Mouse (Mus musculus) neural tube, embryonic 15.5 days (tissue): ENCODE data around the gene Adamts14. TPM values are rescaled to one million over a fixed set of nuclear protein-coding genes. Genes with fewer than 3 reads are reported as not detected.

Source experiments
- ATAC-seq: fragments of 200-750 bp; cut with Nextera tagmentation; 2 replicates; pipeline ENCODE4 v1.8.0; 2017; ENCODE audit warnings: mild to moderate bottlenecking, moderate TSS enrichment, moderate library complexity; ENCODE audit not compliant: low FRiP score
- H3K27ac ChIP-seq: fragments of 300-500 bp; sonication (generic); replicated peaks from 2 replicates; pipeline ENCODE4 v1.5.1; 2015; ENCODE audit warnings: mild to moderate bottlenecking, inconsistent platforms
- H3K27me3 ChIP-seq: fragments of 300-500 bp; sonication (generic); replicated peaks from 2 replicates; pipeline ENCODE4 v1.6.1; 2015; ENCODE audit warnings: inconsistent platforms
- H3K36me3 ChIP-seq: fragments of 300-500 bp; sonication (generic); 2 replicates; pipeline ENCODE4 v1.6.1; 2015; ENCODE audit warnings: inconsistent platforms
- H3K4me1 ChIP-seq: fragments of 300-500 bp; sonication (generic); 2 replicates; pipeline ENCODE4 v1.6.1; 2015; ENCODE audit warnings: inconsistent platforms
- H3K4me2 ChIP-seq: fragments of 300-500 bp; sonication (generic); 2 replicates; pipeline ENCODE4 v1.6.1; 2015; ENCODE audit warnings: inconsistent platforms, mild to moderate bottlenecking, moderate library complexity
- H3K4me3 ChIP-seq: fragments of 300-500 bp; sonication (generic); replicated peaks from 2 replicates; pipeline ENCODE4 v1.5.1; 2015; ENCODE audit warnings: mild to moderate bottlenecking, inconsistent platforms
- H3K9ac ChIP-seq: fragments of 300-500 bp; sonication (generic); replicated peaks from 2 replicates; pipeline ENCODE4 v1.6.1; 2015; ENCODE audit warnings: mild to moderate bottlenecking, inconsistent platforms
- H3K9me3 ChIP-seq: fragments of 300-500 bp; sonication (generic); replicated peaks from 2 replicates; pipeline ENCODE4 v1.6.1; 2016; ENCODE audit warnings: inconsistent platforms
- WGBS: fragments of 180-500 bp; shearing (Covaris S2); methylation state at CpG from one replicate; pipeline ENCODE4 v1.1.7; 2015; ENCODE audit warnings: mixed read lengths; 5-methylcytosine and 5-hydroxymethylcytosine counted together
- polyA plus RNA-seq: library from polyadenylated mRNA; unstranded; fragments of >200 nt; fragmentation: Nextera tagmentation; extraction: Ambion mirVana; gene quantifications from 2 replicates; pipeline ENCODE4 v1.2.1, GENCODE M21; 2015

Adamts14 gene
- polyA plus RNA-seq, 1 experiment from 2014 or later: 0.54 TPM

DNA sequence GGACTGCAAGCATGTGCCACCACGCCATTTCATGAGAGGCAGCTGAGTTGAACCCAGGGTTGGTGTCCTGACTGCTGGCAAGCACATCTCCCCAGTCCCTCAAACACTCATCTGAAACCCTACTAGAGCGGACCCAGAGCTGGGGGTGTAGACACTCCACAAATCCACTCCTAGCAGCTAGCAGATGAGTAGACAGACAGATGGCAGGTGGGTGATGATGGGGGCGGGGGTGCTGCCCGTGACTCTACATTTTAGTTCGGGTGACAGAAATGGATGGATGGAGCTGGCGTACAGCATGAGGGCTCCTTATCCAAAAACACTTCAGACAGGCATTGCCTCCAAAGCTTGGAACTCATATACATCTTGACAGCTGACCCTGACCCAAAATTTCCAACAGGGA lies 26.9 kb downstream of the Adamts14 start:
- Histone ChIP-seq H3K36me3 (no peaks in the 10 kb centered on the region), H3K27me3 (no peaks in the 10 kb centered on the region), H3K9ac (no peak overlapping the region), H3K9me3 (no peaks in the 10 kb centered on the region), H3K27ac (no peak overlapping the region), H3K4me1 (no peaks in the 10 kb centered on the region), H3K4me2 (no peak overlapping the region), H3K4me3 (no peak overlapping the region)
- 92% methylated on average over 6 of the region's 6 CpGs for WGBS
- ATAC-seq: no peak

DNA sequence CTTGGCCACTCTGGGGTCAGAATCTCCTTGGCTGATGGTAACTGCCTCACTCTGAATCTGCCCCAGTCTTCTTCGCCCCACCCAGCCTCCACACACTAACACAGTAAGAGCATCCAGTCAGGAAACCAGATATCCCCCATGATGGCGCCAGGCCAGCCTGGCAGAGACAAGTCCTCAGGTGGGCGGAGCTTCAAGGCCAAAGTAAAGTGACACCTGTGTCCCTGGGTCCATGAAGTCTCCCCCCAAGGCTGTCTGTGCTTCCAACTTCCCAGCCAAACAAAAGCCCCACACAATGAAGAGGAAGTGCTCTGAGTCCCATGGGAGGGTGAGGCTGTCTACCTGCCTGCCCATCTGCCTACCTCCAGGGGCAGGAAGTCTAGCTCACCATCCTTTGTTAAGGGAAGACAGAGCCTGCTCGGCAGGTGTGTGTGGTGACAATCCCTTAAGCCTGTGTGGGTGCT lies 31.2 kb downstream of the Adamts14 start:
- no peaks in the 10 kb centered on the region for H3K36me3 ChIP-seq
- no peak overlapping the region for H3K4me3 ChIP-seq
- no peaks in the 10 kb centered on the region for H3K9me3 ChIP-seq
- H3K4me1 ChIP-seq: no peaks in the 10 kb centered on the region
- ATAC-seq: no peak
- no peak overlapping the region for H3K27ac ChIP-seq
- 74% methylated on average over 4 of the region's 4 CpGs for WGBS
- no peak overlapping the region for H3K9ac ChIP-seq
- H3K27me3 ChIP-seq: no peaks in the 10 kb centered on the region
- no peak overlapping the region for H3K4me2 ChIP-seq

DNA sequence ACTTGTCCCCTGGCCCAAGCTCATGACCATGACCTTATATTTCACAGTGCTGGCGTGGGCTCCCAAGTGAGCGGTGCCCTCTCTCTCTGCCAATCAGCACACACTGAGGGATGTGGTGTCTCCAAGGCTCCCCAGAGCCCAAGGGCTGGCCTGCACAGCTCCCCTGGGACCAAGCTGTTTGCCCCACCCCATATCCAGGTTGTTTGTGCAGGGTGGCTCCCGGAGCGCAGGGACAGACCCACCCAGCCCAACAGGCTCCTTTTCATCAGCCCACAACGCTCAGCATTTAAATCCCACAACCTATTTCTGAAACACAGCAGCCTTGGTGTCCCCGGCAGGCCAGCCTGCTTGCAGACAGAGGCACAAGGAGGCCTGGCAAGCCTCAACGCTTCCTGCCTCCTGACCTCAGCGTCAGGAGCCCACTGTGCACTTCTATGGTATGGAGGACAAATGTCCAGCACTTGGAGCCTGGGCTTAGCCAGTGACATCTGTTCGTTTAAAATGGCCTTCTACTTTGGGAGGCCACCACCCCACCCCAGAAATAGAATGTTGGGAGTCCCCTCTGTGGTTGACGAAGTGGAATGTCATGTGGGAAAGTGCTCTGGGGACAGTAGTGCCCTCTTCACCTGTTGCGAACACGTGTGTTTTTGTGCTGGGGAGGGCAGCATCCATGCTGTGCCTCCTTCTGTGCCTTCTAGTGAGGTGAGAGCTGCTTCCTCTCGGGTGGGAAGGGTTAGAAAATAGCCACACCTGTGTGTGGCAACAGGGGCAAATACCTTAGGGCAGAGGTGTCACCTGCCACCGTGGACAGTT lies 32.9 kb downstream of the Adamts14 start:
- Histone ChIP-seq H3K4me2 (no peak overlapping the region), H3K27ac (no peak overlapping the region), H3K36me3 (no peaks in the 10 kb centered on the region), H3K4me1 (no peaks in the 10 kb centered on the region), H3K27me3 (no peaks in the 10 kb centered on the region), H3K4me3 (no peak overlapping the region), H3K9ac (no peak overlapping the region), H3K9me3 (no peaks in the 10 kb centered on the region)
- ATAC-seq: no peak
- 77% methylated on average over 14 of the region's 14 CpGs for WGBS

DNA sequence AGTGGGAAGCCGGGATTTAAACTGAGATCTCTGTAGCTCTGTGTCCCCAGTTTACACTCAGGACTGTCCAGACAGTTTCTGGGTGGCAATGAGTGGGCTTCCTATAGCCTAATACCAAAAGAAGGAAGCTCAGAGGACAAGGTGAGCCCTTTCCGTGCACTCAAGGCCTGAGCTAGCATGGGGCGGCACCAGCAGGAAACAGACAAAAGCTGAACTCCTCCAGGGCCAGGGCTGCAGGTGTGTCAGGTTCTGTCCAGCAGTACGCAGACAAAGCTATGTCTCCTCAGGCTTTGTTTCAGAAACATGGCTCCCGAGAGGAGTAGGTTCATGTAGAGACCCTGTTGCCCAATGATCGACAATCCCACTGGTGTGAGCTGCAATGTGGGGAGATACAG lies 35.9 kb downstream of the Adamts14 start:
- no peak overlapping the region for H3K4me2 ChIP-seq

DNA sequence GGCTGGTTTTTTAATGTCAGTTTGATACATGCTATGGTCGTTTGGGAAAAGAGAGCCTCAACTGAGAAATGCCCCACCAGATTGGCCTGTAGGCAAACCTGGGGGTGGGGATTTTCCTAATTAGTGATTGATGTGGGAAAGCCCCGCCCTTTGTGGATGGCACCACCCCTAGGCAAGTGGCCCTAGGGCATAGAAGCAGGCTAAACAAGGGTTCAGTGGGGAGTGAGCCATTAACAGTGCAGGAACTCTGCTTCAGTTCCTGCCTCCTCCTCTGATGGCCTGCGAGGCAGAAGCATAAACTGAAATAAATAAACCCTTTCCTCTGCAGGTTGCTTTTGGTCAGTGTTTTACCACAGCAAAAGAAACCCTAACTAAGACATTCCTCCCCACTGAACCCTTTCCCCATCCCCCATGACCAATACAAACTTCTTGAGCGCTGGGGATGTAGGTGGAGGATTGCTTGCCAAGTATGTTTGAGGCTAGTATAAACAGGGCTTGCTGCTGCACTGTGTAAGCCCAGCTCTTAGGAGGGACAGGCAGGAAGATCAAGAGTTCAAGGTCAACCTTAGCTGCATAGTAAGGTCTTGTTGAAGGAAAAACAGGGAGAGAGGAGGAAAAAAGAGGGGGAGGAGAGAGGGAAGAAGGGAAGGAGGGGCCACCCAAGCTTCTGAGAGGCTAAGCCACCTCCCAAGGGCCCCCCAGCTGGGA lies 36.4 kb downstream of the Adamts14 start:
- no peak for ATAC-seq
- H3K27ac ChIP-seq: no peak overlapping the region
- H3K4me3 ChIP-seq: no peak overlapping the region
- H3K4me1 ChIP-seq: no peaks in the 10 kb centered on the region
- no peaks in the 10 kb centered on the region for H3K36me3 ChIP-seq
- WGBS: 51% methylated on average over 4 of the region's 4 CpGs
- no peak overlapping the region for H3K9ac ChIP-seq
- H3K27me3 ChIP-seq: no peaks in the 10 kb centered on the region
- H3K4me2 ChIP-seq: no peak overlapping the region
- no peaks in the 10 kb centered on the region for H3K9me3 ChIP-seq

More for the DNA sequence above, 35.9 kb downstream of the Adamts14 start:
- Histone ChIP-seq H3K27ac (no peak overlapping the region), H3K9ac (no peak overlapping the region), H3K36me3 (no peaks in the 10 kb centered on the region), H3K27me3 (no peaks in the 10 kb centered on the region), H3K4me1 (no peaks in the 10 kb centered on the region), H3K9me3 (no peaks in the 10 kb centered on the region), H3K4me3 (no peak overlapping the region)
- 82% methylated on average over 6 of the region's 6 CpGs for WGBS
- no peak for ATAC-seq

DNA sequence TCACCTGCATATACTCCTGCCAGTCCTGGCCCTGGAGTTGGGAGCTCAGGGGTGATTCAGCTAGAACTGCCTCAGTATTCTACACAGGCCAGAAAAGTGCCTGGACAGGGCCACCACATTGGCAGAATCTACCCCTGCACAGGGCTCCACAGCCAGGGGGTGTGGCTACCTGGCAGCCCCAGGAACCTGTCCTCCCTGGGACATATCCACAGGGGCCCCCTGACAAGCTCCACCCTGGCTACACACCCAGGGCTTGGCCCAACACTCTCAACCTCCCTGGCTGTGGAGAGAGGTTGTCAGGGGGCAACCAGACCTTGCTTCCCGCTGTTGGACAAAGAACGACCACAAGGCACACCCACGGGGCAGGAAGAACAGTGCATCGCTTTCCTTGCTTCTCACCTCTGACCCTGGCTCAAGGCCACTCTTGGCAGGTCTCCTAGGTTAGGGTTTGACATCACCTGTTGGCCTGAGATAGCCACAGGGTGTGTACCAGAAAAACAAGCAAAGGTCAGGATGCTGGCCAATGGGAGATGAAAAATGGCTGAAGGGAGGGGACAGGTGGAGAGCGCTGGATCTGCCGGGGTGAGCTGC lies 37.5 kb downstream of the Adamts14 start:
- Histone ChIP-seq H3K27me3 (no peaks in the 10 kb centered on the region), H3K9me3 (no peaks in the 10 kb centered on the region), H3K4me1 (no peaks in the 10 kb centered on the region), H3K4me3 (no peak overlapping the region), H3K9ac (no peak overlapping the region), H3K4me2 (no peak overlapping the region), H3K27ac (no peak overlapping the region), H3K36me3 (no peaks in the 10 kb centered on the region)
- ATAC-seq: no peak
- 90% methylated on average over 6 of the region's 6 CpGs for WGBS

DNA sequence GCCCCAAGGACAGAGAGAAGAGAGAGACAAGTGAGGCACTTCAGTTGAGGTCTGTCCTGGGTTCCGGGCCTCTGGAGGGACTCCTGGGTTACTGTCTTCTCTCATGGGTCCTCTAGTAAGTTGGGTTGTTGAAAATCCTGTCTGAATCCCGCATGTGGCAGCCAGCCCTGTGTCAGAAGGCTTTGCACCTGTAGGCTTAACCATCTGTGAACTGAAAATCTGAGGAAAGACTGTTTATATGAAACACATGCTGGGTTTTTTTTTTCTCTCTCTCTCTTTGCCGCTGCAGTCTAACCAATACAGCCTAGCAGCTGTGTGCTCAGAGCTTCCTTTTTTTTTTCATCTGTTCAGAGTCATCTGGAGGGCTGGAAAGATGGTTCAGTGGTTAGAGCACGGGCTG lies 38.9 kb downstream of the Adamts14 start:
- no peak for ATAC-seq
- no peaks in the 10 kb centered on the region for H3K4me1 ChIP-seq
- no peak overlapping the region for H3K4me3 ChIP-seq
- no peaks in the 10 kb centered on the region for H3K27me3 ChIP-seq
- WGBS: 86% methylated on average over 4 of the region's 4 CpGs
- no peaks in the 10 kb centered on the region for H3K9me3 ChIP-seq
- no peak overlapping the region for H3K4me2 ChIP-seq
- H3K9ac ChIP-seq: no peak overlapping the region
- no peak overlapping the region for H3K27ac ChIP-seq
- H3K36me3 ChIP-seq: no peaks in the 10 kb centered on the region

DNA sequence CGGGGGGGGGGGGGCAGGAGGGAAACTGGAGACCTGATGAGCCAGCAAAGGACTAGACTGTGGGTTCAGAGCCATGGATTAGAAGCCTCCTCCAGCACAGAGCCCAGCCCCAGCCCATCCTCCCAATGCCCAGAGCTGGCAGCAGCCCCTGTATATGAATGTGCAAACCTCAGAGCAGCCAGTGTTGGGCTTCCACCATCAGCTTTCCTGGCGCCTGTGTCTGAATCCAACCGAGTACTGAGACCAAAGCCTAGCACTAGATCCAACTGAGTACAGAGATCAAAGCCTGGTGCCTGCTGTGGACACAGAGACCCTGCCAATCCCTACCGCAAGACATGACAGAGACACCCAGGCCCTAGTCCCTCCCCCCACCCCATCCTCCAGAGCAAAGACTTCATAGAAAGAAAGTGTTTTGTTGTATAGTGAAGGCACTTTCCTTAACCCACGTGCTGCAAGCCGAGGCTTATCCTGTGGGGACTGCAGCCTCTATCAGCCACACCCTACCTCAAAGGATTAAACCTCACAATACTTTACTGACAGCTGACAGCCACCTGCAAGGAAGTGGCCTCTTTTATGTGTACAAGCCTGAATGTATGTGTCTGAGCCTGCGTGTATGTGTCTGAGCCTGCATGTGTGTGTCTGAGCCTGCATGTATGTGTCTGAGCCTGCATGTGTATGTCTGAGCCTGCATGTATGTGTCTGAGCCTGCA lies 40.2 kb downstream of the Adamts14 start:
- no peak for ATAC-seq
- H3K27ac ChIP-seq: no peak overlapping the region
- WGBS: 57% methylated on average over 7 of the region's 7 CpGs

DNA sequence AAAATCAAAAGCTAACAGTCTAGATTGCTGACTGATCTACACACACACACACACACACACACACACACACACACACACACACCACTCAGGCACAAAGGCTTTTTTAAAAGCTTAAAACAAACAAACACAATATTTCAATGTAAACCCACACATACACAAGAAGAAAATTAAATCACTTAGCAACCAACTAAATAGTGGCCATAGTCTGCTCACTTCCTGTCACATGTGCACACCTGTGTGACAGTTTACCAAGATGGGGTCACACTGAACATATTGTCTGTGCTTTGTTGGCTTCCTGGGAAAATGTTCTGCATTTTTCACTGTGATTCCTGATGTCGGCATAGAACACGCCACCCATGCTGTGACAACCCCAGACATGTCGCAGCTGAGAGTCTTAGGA lies 41.5 kb downstream of the Adamts14 start:
- Histone ChIP-seq H3K27me3 (no peaks in the 10 kb centered on the region), H3K4me1 (no peaks in the 10 kb centered on the region), H3K27ac (no peak overlapping the region), H3K36me3 (no peaks in the 10 kb centered on the region), H3K9ac (no peak overlapping the region), H3K9me3 (no peaks in the 10 kb centered on the region), H3K4me2 (no peak overlapping the region), H3K4me3 (no peak overlapping the region)
- ATAC-seq: no peak
- 81% methylated on average over 3 of the region's 3 CpGs for WGBS

More for the DNA sequence above, 40.2 kb downstream of the Adamts14 start:
- Histone ChIP-seq H3K27me3 (no peaks in the 10 kb centered on the region), H3K9ac (no peak overlapping the region), H3K9me3 (no peaks in the 10 kb centered on the region), H3K4me1 (no peaks in the 10 kb centered on the region), H3K4me2 (no peak overlapping the region), H3K4me3 (no peak overlapping the region), H3K36me3 (no peaks in the 10 kb centered on the region)

DNA sequence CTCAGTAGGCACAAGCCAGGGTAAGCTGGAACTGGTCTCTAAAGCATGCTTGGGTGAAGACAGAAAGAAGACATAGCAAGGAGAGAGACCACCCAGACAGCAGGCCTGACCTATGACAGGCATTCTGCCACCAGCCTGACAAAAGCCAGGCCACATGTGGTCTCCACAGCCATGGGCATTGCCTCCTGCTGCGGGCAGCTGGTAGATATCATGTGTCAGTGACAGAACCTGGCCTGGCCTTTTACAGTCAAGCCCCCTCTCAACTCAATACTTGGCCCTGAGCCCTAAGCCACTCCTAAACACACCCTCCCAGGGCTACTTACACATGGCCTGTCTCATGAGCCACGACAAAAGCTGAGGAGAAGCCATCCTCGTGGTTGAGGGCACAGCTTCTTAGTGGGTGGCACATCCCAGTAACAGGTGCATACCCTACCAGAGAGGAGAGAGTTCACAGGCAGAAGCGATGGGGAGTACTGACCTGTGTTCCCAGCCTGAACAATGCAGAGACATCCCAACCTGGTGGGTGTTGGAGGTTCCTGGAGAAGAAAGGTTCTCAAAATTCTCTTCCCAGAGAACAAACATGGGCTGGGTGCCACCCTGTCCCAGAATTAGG lies 46.3 kb downstream of the Adamts14 start:
- Histone ChIP-seq H3K9me3 (no peaks in the 10 kb centered on the region), H3K4me3 (no peak overlapping the region), H3K36me3 (no peaks in the 10 kb centered on the region), H3K27ac (no peak overlapping the region), H3K9ac (no peak overlapping the region), H3K27me3 (no peaks in the 10 kb centered on the region), H3K4me1 (no peaks in the 10 kb centered on the region), H3K4me2 (no peak overlapping the region)
- ATAC-seq: no peak; the same call in 1 of the 2 replicates
- WGBS: 62% methylated on average over 4 of the region's 4 CpGs

DNA sequence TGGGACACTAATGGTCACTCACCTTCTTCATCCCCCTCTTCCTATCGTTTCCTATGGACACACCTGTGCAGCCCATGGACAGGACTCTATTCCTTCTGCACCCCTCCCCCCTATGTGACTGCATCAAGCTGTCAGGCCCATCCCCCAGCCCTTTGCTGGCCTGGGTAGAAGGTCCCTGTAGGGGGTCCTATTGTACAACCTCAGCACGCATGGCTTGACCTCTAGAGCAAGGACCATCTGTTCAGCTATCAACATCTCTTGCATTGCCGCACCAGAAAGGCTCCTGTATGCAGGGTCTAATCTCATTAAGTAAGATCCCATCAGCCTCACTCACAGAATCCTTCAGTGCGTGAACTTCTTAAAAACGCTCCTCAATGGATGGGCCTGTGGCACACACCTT lies 47.5 kb downstream of the Adamts14 start:
- no peaks in the 10 kb centered on the region for H3K9me3 ChIP-seq
- 73% methylated on average over 5 of the region's 5 CpGs for WGBS
- no peaks in the 10 kb centered on the region for H3K4me1 ChIP-seq
- H3K4me3 ChIP-seq: no peak overlapping the region
- ATAC-seq: no peak
- H3K9ac ChIP-seq: no peak overlapping the region
- H3K36me3 ChIP-seq: no peaks in the 10 kb centered on the region
- H3K4me2 ChIP-seq: no peak overlapping the region
- no peaks in the 10 kb centered on the region for H3K27me3 ChIP-seq
- H3K27ac ChIP-seq: no peak overlapping the region
